Mouse (Mus musculus): ENCODE data around the gene Zfp40.

GRCm38 (mm10) chr17:23193441-23193840 is 389 bp upstream of the Zfp40 start:
- no peak for TF ChIP-seq GATA1 (IDR thresholded peaks at IDR 0.05; ENCODE audit: borderline replicate concordance, low read length)
- no peak for TF ChIP-seq FLI1 (IDR thresholded peaks at IDR 0.05; ENCODE audit: low read length)

Measured in megakaryocyte, embryonic 14.5 days (primary cell).